Mouse (Mus musculus) heart, embryonic 16.5 days (tissue): ENCODE measurements around the gene Arhgap28. TPM values are rescaled to one million over a fixed set of nuclear protein-coding genes. Genes with fewer than 3 reads are reported as not detected.

Experiments
- ATAC-seq: fragments of 200-750 bp; cut with Nextera tagmentation; replicated peaks from 2 replicates; pipeline ENCODE4 v1.8.0; 2017; ENCODE audit warnings: moderate number of reproducible peaks; ENCODE audit not compliant: insufficient read depth, low FRiP score; ENCODE audit errors: extremely low read depth
- H3K27ac ChIP-seq: fragments of 300-500 bp; sonication (generic); 2 replicates; pipeline ENCODE4 v1.5.1; 2014; ENCODE audit warnings: mild to moderate bottlenecking, low read length, control low read depth, moderate library complexity
- H3K27me3 ChIP-seq: fragments of 300-500 bp; sonication (generic); 2 replicates; pipeline ENCODE4 v1.6.1; 2014; ENCODE audit warnings: low read length, mixed read lengths; ENCODE audit not compliant: control insufficient read depth, insufficient read depth
- H3K36me3 ChIP-seq: fragments of 300-500 bp; sonication (generic); 2 replicates; pipeline ENCODE4 v1.6.1; 2014; ENCODE audit not compliant: control insufficient read depth, insufficient read depth
- H3K4me1 ChIP-seq: fragments of 300-500 bp; sonication (generic); 2 replicates; pipeline ENCODE4 v1.6.1; 2014; ENCODE audit warnings: low read length, mixed read lengths; ENCODE audit not compliant: control insufficient read depth, insufficient read depth
- H3K4me2 ChIP-seq: fragments of 300-500 bp; sonication (generic); 2 replicates; pipeline ENCODE4 v1.6.1; 2014; ENCODE audit warnings: low read depth, mild to moderate bottlenecking, control low read depth, low read length
- H3K4me3 ChIP-seq: fragments of 300-500 bp; sonication (generic); 2 replicates; pipeline ENCODE4 v1.5.1; 2014; ENCODE audit warnings: mild to moderate bottlenecking, control low read depth, low read length
- H3K9ac ChIP-seq: fragments of 300-500 bp; sonication (generic); 2 replicates; pipeline ENCODE4 v1.6.1; 2014; ENCODE audit warnings: low read length, control low read depth
- H3K9me3 ChIP-seq: fragments of 300-500 bp; sonication (generic); replicated peaks from 2 replicates; pipeline ENCODE4 v1.6.1; 2016; ENCODE audit warnings: low read length; ENCODE audit not compliant: control insufficient read depth
- WGBS: fragments of 180-500 bp; shearing (Covaris S2); extraction: QIAGEN DNeasy Blood & Tissue Kit; methylation state at CpG from one replicate; pipeline ENCODE4 v1.1.7; 2014; 5-methylcytosine and 5-hydroxymethylcytosine counted together
- polyA plus RNA-seq: library from polyadenylated mRNA; unstranded; fragments of >200 nt; fragmentation: Nextera tagmentation; extraction: Ambion mirVana; gene quantifications from 2 replicates; pipeline ENCODE4 v1.2.1, GENCODE M21; 2015

Arhgap28 gene
- polyA plus RNA-seq, 1 experiment from 2014 or later = 10.5 TPM

GRCm38 (mm10) chr17:67995277-67995819 lies 8.6 kb downstream of the Arhgap28 start:
- ATAC-seq = no peak
- Histone ChIP-seq H3K36me3 (no peaks in the 10 kb centered on the region), H3K27me3 (no peaks in the 10 kb centered on the region), H3K4me3 (no peak overlapping the region), H3K27ac (no peak overlapping the region; the same call in 1 of the 2 replicates), H3K4me1 (peaks cover 7% of the 10 kb centered on the region), H3K9ac (no peak overlapping the region), H3K4me2 (no peak overlapping the region; the same call in 1 of the 2 replicates), H3K9me3 (no peaks in the 10 kb centered on the region)
- WGBS = 65% methylated on average over 2 of the region's 2 CpGs

- 69% methylated on average over 7 of the region's 7 CpGs for WGBS
- Histone ChIP-seq H3K4me2 (no peak overlapping the region), H3K27ac (no peak overlapping the region; the same call in 1 of the 2 replicates), H3K4me3 (no peak overlapping the region), H3K27me3 (no peaks in the 10 kb centered on the region), H3K4me1 (peaks cover 11% of the 10 kb centered on the region), H3K36me3 (no peaks in the 10 kb centered on the region), H3K9ac (no peak overlapping the region), H3K9me3 (no peaks in the 10 kb centered on the region)
- no peak for ATAC-seq
Measured at GRCm38 (mm10) chr17:67994861-67995260, 9.1 kb downstream of the Arhgap28 start.

- Histone ChIP-seq H3K27me3 (no peaks in the 10 kb centered on the region), H3K9ac (no peak overlapping the region), H3K27ac (no peak overlapping the region), H3K9me3 (no peaks in the 10 kb centered on the region), H3K36me3 (no peaks in the 10 kb centered on the region), H3K4me2 (no peak overlapping the region), H3K4me3 (no peak overlapping the region), H3K4me1 (peaks cover 24% of the 10 kb centered on the region)
- no peak for ATAC-seq
- WGBS = 86% methylated on average over 2 of the region's 2 CpGs
Measured at GRCm38 (mm10) chr17:67993371-67994045, 10.4 kb downstream of the Arhgap28 start.

- Histone ChIP-seq H3K27me3 (no peaks in the 10 kb centered on the region), H3K9me3 (no peaks in the 10 kb centered on the region), H3K36me3 (no peaks in the 10 kb centered on the region), H3K4me3 (no peak overlapping the region), H3K4me1 (peaks cover 17% of the 10 kb centered on the region), H3K9ac (no peak overlapping the region), H3K4me2 (0 out of 2 replicates have a peak overlapping the region, but pooled peaks have one; percentile 40), H3K27ac (peak overlapping the region; percentile 65)
- ATAC-seq = no peak; the same call in 1 of the 2 replicates
- 14% methylated on average over 5 of the region's 5 CpGs for WGBS
Measured at GRCm38 (mm10) chr17:67989716-67990115, 14.2 kb downstream of the Arhgap28 start.

- Histone ChIP-seq H3K9me3 (no peaks in the 10 kb centered on the region), H3K4me1 (peaks cover 17% of the 10 kb centered on the region), H3K4me3 (no peak overlapping the region), H3K9ac (no peak overlapping the region), H3K27me3 (no peaks in the 10 kb centered on the region), H3K4me2 (peak overlapping the region; percentile 40), H3K27ac (peak overlapping the region; percentile 65), H3K36me3 (no peaks in the 10 kb centered on the region)
- 12% methylated on average over 15 of the region's 15 CpGs for WGBS
- peak; percentile 90 for ATAC-seq
Measured at GRCm38 (mm10) chr17:67988920-67989621, 14.8 kb downstream of the Arhgap28 start.

- 32% methylated on average over 4 of the region's 4 CpGs for WGBS
Measured at GRCm38 (mm10) chr17:67985532-67985931, 18.4 kb downstream of the Arhgap28 start.

GRCm38 (mm10) chr17:67980573-67980972 lies 23.3 kb downstream of the Arhgap28 start:
- no peak overlapping the region for H3K4me2 ChIP-seq
- ATAC-seq = no peak
- H3K36me3 ChIP-seq = no peaks in the 10 kb centered on the region
- no peak overlapping the region for H3K4me3 ChIP-seq
- no peak overlapping the region for H3K9ac ChIP-seq
- H3K27me3 ChIP-seq = no peaks in the 10 kb centered on the region
- H3K9me3 ChIP-seq = no peaks in the 10 kb centered on the region
- WGBS = 71% methylated on average over 3 of the region's 3 CpGs
- H3K4me1 ChIP-seq = peaks cover 9% of the 10 kb centered on the region
- no peak overlapping the region for H3K27ac ChIP-seq

More at GRCm38 (mm10) chr17:67985532-67985931, 18.4 kb downstream of the Arhgap28 start:
- Histone ChIP-seq H3K36me3 (no peaks in the 10 kb centered on the region), H3K27me3 (no peaks in the 10 kb centered on the region), H3K9ac (no peak overlapping the region), H3K9me3 (no peaks in the 10 kb centered on the region), H3K27ac (no peak overlapping the region), H3K4me2 (no peak overlapping the region), H3K4me3 (no peak overlapping the region), H3K4me1 (peaks cover 17% of the 10 kb centered on the region)
- no peak for ATAC-seq

- no peak overlapping the region for H3K4me3 ChIP-seq
- no peak overlapping the region for H3K9ac ChIP-seq
- no peaks in the 10 kb centered on the region for H3K9me3 ChIP-seq
- no peaks in the 10 kb centered on the region for H3K36me3 ChIP-seq
- H3K27ac ChIP-seq = peak overlapping the region; percentile 39; the same call in 1 of the 2 replicates
- ATAC-seq = no peak; the same call in 1 of the 2 replicates
- H3K4me1 ChIP-seq = peaks cover 9% of the 10 kb centered on the region
- no peak overlapping the region for H3K4me2 ChIP-seq
- H3K27me3 ChIP-seq = no peaks in the 10 kb centered on the region
- WGBS = 74% methylated on average over 5 of the region's 5 CpGs
Measured at GRCm38 (mm10) chr17:67979248-67979647, 24.7 kb downstream of the Arhgap28 start.

GRCm38 (mm10) chr17:67978786-67979185 lies 25.1 kb downstream of the Arhgap28 start:
- ATAC-seq = peak; percentile 81

More at GRCm38 (mm10) chr17:67978786-67979185, 25.1 kb downstream of the Arhgap28 start:
- Histone ChIP-seq H3K4me2 (no peak overlapping the region), H3K9ac (no peak overlapping the region), H3K4me3 (no peak overlapping the region), H3K27me3 (no peaks in the 10 kb centered on the region), H3K27ac (peak overlapping the region; percentile 39; the same call in 1 of the 2 replicates), H3K4me1 (peaks cover 9% of the 10 kb centered on the region), H3K36me3 (no peaks in the 10 kb centered on the region), H3K9me3 (no peaks in the 10 kb centered on the region)
- WGBS = 40% methylated on average over 3 of the region's 3 CpGs
